Mouse (Mus musculus): ENCODE measurements at regions not wholly inside any gene's neighbourhood (a gene's known extent, or its start where the extent isn't known, plus 50 kb on each side); places are given as distances from the start of the nearest gene placed in this dataset.

DNA sequence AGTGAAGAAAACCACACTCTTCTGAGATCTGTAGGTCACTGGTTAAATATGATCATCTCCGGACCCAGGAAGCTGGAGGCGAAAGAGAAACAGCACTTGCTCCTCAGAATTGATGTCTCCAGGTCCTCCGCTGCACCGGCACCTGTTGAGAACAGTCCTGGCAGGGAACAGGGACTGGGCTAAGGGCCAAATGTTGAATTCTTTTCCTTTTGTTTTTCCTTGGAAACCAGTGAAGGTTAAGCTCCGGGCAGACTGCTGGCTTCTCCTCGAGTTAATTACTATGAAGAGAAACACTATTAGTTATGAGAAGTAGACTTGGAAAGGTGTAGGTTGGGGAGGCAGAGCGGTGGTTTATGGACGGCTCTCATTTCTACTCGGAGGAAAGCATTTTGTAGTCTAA is 242.7 kb downstream of the Rngtt start:
- no peaks in the 10 kb centered on the region for H3K36me3 ChIP-seq (ENCODE audit: control insufficient read depth, insufficient read depth)
- H3K4me3 ChIP-seq (ENCODE audit: insufficient read depth, poor library complexity, severe bottlenecking) = no peak overlapping the region
- no peaks in the 10 kb centered on the region for H3K79me2 ChIP-seq (ENCODE audit: control insufficient read depth, insufficient read depth)
- no peak overlapping the region for H3ac ChIP-seq (ENCODE audit: control insufficient read depth, insufficient read length, low read depth)
- TF ChIP-seq MYOG (IDR thresholded peaks at IDR 0.05; ENCODE audit: control insufficient read depth, extremely low read depth, insufficient read length) (no peak), CTCF (IDR thresholded peaks at IDR 0.05; ENCODE audit: control insufficient read depth, insufficient read depth, insufficient read length) (no peak), CEBPB (IDR thresholded peaks at IDR 0.05; ENCODE audit: low read depth) (no peak), FOSL1 (IDR thresholded peaks at IDR 0.05; ENCODE audit: insufficient read depth, low read length, poor library complexity, severe bottlenecking) (no peak), MYOD1 (IDR thresholded peaks at IDR 0.05; ENCODE audit: control insufficient read depth, insufficient read length, low read depth) (no peak), MAX (IDR thresholded peaks at IDR 0.05) (no peak), USF1 (IDR thresholded peaks at IDR 0.05; ENCODE audit: low read depth) (no peak)
- no peaks in the 10 kb centered on the region for H3K27me3 ChIP-seq (ENCODE audit: control insufficient read depth, insufficient read depth, insufficient read length)
- no peaks in the 10 kb centered on the region for H3K79me3 ChIP-seq (ENCODE audit: low read depth)

DNA sequence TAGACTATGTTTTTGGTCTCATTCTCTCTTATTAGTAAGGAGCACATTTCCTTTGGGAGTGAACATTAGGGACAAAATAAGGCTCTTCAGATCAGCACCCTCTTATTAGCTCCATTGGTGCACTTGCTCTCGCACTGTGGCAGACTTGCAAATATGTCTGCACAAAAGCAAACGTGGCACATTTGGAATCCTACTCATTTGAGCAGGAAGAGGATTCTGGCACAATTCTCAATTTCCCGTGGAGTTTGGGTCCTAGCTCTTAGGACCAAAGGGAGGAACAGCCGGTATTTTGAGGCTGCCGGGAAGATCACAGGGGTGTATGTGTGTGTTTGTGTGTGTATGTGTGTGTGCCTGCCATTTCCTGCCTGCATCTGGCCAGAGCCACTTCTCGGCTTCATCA is 244.5 kb downstream of the Rngtt start:
- no peak overlapping the region for H3K4me3 ChIP-seq (ENCODE audit: insufficient read depth, poor library complexity, severe bottlenecking)
- H3ac ChIP-seq (ENCODE audit: control insufficient read depth, insufficient read length, low read depth) = no peak overlapping the region
- no peaks in the 10 kb centered on the region for H3K79me2 ChIP-seq (ENCODE audit: control insufficient read depth, insufficient read depth)
- TF ChIP-seq CEBPB (IDR thresholded peaks at IDR 0.05; ENCODE audit: low read depth) (no peak), USF1 (IDR thresholded peaks at IDR 0.05; ENCODE audit: low read depth) (no peak), MAX (IDR thresholded peaks at IDR 0.05) (no peak), MYOG (IDR thresholded peaks at IDR 0.05; ENCODE audit: control insufficient read depth, extremely low read depth, insufficient read length) (no peak), FOSL1 (IDR thresholded peaks at IDR 0.05; ENCODE audit: insufficient read depth, low read length, poor library complexity, severe bottlenecking) (no peak), CTCF (IDR thresholded peaks at IDR 0.05; ENCODE audit: control insufficient read depth, insufficient read depth, insufficient read length) (no peak), MYOD1 (IDR thresholded peaks at IDR 0.05; ENCODE audit: control insufficient read depth, insufficient read length, low read depth) (no peak)
- H3K27me3 ChIP-seq (ENCODE audit: control insufficient read depth, insufficient read depth, insufficient read length) = no peaks in the 10 kb centered on the region
- H3K36me3 ChIP-seq (ENCODE audit: control insufficient read depth, insufficient read depth) = no peaks in the 10 kb centered on the region
- no peaks in the 10 kb centered on the region for H3K79me3 ChIP-seq (ENCODE audit: low read depth)

DNA sequence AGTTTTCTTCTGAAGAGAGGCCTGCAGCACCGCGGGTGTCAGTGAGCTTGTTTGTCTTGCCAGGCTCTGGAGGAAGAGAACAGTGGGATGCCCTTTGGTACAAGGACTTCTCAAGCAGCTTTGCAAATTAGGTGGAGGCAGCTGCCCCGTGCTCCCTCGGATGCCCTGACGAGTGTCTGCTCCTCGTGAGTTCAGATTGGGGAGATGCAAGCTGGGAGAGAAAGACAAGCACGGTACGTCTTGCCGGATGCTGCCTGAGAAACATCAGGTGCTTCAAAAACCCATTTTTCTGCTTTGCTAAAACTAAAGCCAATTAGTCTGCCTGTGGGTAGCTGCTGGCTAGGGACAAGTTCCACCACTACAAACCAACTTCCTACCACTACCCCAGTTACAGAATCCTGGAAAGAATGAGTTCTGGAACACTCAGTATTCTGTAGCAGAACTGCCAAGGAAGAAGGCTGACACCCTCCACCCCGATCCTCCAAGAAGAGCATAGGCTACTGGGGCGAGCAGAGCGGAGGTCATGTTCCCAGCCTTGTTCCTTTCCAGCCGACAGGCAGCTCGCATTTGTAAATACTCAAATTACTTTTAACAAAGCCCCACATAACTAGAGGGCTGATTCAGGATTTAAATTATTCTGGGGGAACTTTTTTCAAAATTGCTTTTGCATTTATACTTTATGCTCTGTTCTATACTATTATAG is 245.3 kb downstream of the Rngtt start:
- H3K79me2 ChIP-seq (ENCODE audit: control insufficient read depth, insufficient read depth) = no peaks in the 10 kb centered on the region
- no peak overlapping the region for H3K4me3 ChIP-seq (ENCODE audit: insufficient read depth, poor library complexity, severe bottlenecking)
- no peaks in the 10 kb centered on the region for H3K79me3 ChIP-seq (ENCODE audit: low read depth)
- no peaks in the 10 kb centered on the region for H3K27me3 ChIP-seq (ENCODE audit: control insufficient read depth, insufficient read depth, insufficient read length)
- no peaks in the 10 kb centered on the region for H3K36me3 ChIP-seq (ENCODE audit: control insufficient read depth, insufficient read depth)
- no peak overlapping the region for H3ac ChIP-seq (ENCODE audit: control insufficient read depth, insufficient read length, low read depth)
- TF ChIP-seq USF1 (IDR thresholded peaks at IDR 0.05; ENCODE audit: low read depth) (no peak), CTCF (IDR thresholded peaks at IDR 0.05; ENCODE audit: control insufficient read depth, insufficient read depth, insufficient read length) (no peak), MYOG (IDR thresholded peaks at IDR 0.05; ENCODE audit: control insufficient read depth, extremely low read depth, insufficient read length) (no peak), FOSL1 (IDR thresholded peaks at IDR 0.05; ENCODE audit: insufficient read depth, low read length, poor library complexity, severe bottlenecking) (no peak), MAX (IDR thresholded peaks at IDR 0.05) (no peak), CEBPB (IDR thresholded peaks at IDR 0.05; ENCODE audit: low read depth) (no peak)

DNA sequence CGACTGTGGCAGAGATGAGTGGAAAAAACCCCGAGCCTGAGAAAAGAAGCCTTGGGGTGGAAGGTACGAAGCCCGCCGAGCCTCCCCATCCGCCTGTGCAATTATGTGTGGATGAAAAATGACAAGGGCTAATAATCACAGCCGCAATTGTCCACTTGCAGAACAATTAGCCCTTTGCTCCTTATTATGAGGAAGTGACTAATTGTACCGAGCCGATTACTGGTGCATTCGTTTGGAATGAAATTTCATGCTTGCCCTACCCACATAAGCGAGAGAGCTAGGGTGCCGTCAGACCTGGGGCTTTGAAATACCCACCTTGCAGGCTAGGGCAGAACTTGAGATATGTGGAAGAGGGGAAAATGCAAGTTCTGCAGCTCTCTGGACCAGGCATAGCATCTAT is 245.9 kb downstream of the Rngtt start:
- H3ac ChIP-seq (ENCODE audit: control insufficient read depth, insufficient read length, low read depth) = no peak overlapping the region
- TF ChIP-seq MYOG (IDR thresholded peaks at IDR 0.05; ENCODE audit: control insufficient read depth, extremely low read depth, insufficient read length) (no peak), FOSL1 (IDR thresholded peaks at IDR 0.05; ENCODE audit: insufficient read depth, low read length, poor library complexity, severe bottlenecking) (no peak), MYOD1 (IDR thresholded peaks at IDR 0.05; ENCODE audit: control insufficient read depth, insufficient read length, low read depth) (no peak), MAX (IDR thresholded peaks at IDR 0.05) (no peak), CEBPB (IDR thresholded peaks at IDR 0.05; ENCODE audit: low read depth) (no peak), USF1 (IDR thresholded peaks at IDR 0.05; ENCODE audit: low read depth) (no peak), CTCF (IDR thresholded peaks at IDR 0.05; ENCODE audit: control insufficient read depth, insufficient read depth, insufficient read length) (no peak)
- H3K4me3 ChIP-seq (ENCODE audit: insufficient read depth, poor library complexity, severe bottlenecking) = no peak overlapping the region
- no peaks in the 10 kb centered on the region for H3K36me3 ChIP-seq (ENCODE audit: control insufficient read depth, insufficient read depth)
- H3K79me3 ChIP-seq (ENCODE audit: low read depth) = no peaks in the 10 kb centered on the region
- H3K79me2 ChIP-seq (ENCODE audit: control insufficient read depth, insufficient read depth) = no peaks in the 10 kb centered on the region
- no peaks in the 10 kb centered on the region for H3K27me3 ChIP-seq (ENCODE audit: control insufficient read depth, insufficient read depth, insufficient read length)

GRCm38 (mm10) chr4:33556661-33557540 is 246.8 kb downstream of the Rngtt start:
- no peaks in the 10 kb centered on the region for H3K27me3 ChIP-seq (ENCODE audit: control insufficient read depth, insufficient read depth, insufficient read length)
- H3K79me3 ChIP-seq (ENCODE audit: low read depth) = no peaks in the 10 kb centered on the region
- TF ChIP-seq MYOD1 (IDR thresholded peaks at IDR 0.05; ENCODE audit: control insufficient read depth, insufficient read length, low read depth) (no peak), CTCF (IDR thresholded peaks at IDR 0.05; ENCODE audit: control insufficient read depth, insufficient read depth, insufficient read length) (no peak), FOSL1 (IDR thresholded peaks at IDR 0.05; ENCODE audit: insufficient read depth, low read length, poor library complexity, severe bottlenecking) (no peak), CEBPB (IDR thresholded peaks at IDR 0.05; ENCODE audit: low read depth) (no peak), MAX (IDR thresholded peaks at IDR 0.05) (no peak), MYOG (IDR thresholded peaks at IDR 0.05; ENCODE audit: control insufficient read depth, extremely low read depth, insufficient read length) (no peak), USF1 (IDR thresholded peaks at IDR 0.05; ENCODE audit: low read depth) (no peak)
- no peaks in the 10 kb centered on the region for H3K79me2 ChIP-seq (ENCODE audit: control insufficient read depth, insufficient read depth)
- no peak overlapping the region for H3K4me3 ChIP-seq (ENCODE audit: insufficient read depth, poor library complexity, severe bottlenecking)
- H3K36me3 ChIP-seq (ENCODE audit: control insufficient read depth, insufficient read depth) = no peaks in the 10 kb centered on the region
- no peak overlapping the region for H3ac ChIP-seq (ENCODE audit: control insufficient read depth, insufficient read length, low read depth)
